Mouse (Mus musculus) heart, embryonic 10.5 days (tissue): ENCODE data around the gene Pik3ca. TPM values are rescaled to one million over a fixed set of nuclear protein-coding genes. Genes with fewer than 3 reads are reported as not detected.
"Not testable (repeated sequence)": the region's sequence is repeated elsewhere in the genome, so short reads cannot be mapped to it uniquely, and the experiment has no call there.

Source experiments
- DNase-seq: peaks from one replicate; pipeline ENCODE4 v3.0.0-alpha.2; 2017; ENCODE audit warnings: low spot score
- H3K27ac ChIP-seq: fragments of 300-500 bp; sonication (generic); 2 replicates; pipeline ENCODE4 v1.5.1; 2016; ENCODE audit warnings: mild to moderate bottlenecking
- H3K27me3 ChIP-seq: fragments of 300-500 bp; sonication (generic); 2 replicates; pipeline ENCODE4 v1.6.1; 2016; ENCODE audit warnings: mild to moderate bottlenecking; ENCODE audit not compliant: poor library complexity, insufficient read depth, severe bottlenecking
- H3K36me3 ChIP-seq: fragments of 300-500 bp; sonication (generic); 2 replicates; pipeline ENCODE4 v1.6.1; 2016; ENCODE audit warnings: mild to moderate bottlenecking, moderate library complexity
- H3K4me1 ChIP-seq: fragments of 300-500 bp; sonication (generic); 2 replicates; pipeline ENCODE4 v1.6.1; 2016; ENCODE audit warnings: mild to moderate bottlenecking
- H3K4me3 ChIP-seq: fragments of 300-500 bp; sonication (generic); 2 replicates; pipeline ENCODE4 v1.5.1; 2016; ENCODE audit warnings: mild to moderate bottlenecking, moderate library complexity
- H3K9me3 ChIP-seq: fragments of 300-500 bp; sonication (generic); 2 replicates; pipeline ENCODE4 v1.6.1; 2016; ENCODE audit warnings: mild to moderate bottlenecking, moderate library complexity
- WGBS: fragments of 180-500 bp; shearing (Covaris S2); methylation state at CpG from one replicate; pipeline ENCODE4 v1.1.7; 2016; 5-methylcytosine and 5-hydroxymethylcytosine counted together
- polyA plus RNA-seq: library from polyadenylated mRNA; unstranded; fragments of >200 nt; fragmentation: Nextera tagmentation; extraction: Ambion mirVana; gene quantifications from 2 replicates; pipeline ENCODE4 v1.2.1, GENCODE M21; 2016

Pik3ca gene
- polyA plus RNA-seq, 1 experiment from 2014 or later, result 6.1 TPM

- no peak overlapping the region for H3K4me3 ChIP-seq
- DNase-seq, result no peak
- 88% methylated on average over 3 of the region's 3 CpGs for WGBS
Measured at GRCm38 (mm10) chr3:32408811-32409273, 11.4 kb downstream of the Pik3ca start.

GRCm38 (mm10) chr3:32412502-32413044 lies 15.1 kb downstream of the Pik3ca start:
- no peaks in the 10 kb centered on the region for H3K9me3 ChIP-seq
- DNase-seq, result no peak
- peaks cover 47% of the 10 kb centered on the region for H3K4me1 ChIP-seq
- H3K36me3 ChIP-seq, result no peaks in the 10 kb centered on the region
- WGBS, result 47% methylated on average over 7 of the region's 7 CpGs
- H3K27me3 ChIP-seq, result no peaks in the 10 kb centered on the region
- no peak overlapping the region for H3K4me3 ChIP-seq
- no peak overlapping the region for H3K27ac ChIP-seq

More at GRCm38 (mm10) chr3:32408811-32409273, 11.4 kb downstream of the Pik3ca start:
- no peaks in the 10 kb centered on the region for H3K9me3 ChIP-seq
- peaks cover 39% of the 10 kb centered on the region for H3K4me1 ChIP-seq
- no peaks in the 10 kb centered on the region for H3K27me3 ChIP-seq
- H3K36me3 ChIP-seq, result no peaks in the 10 kb centered on the region
- H3K27ac ChIP-seq, result no peak overlapping the region

DNA sequence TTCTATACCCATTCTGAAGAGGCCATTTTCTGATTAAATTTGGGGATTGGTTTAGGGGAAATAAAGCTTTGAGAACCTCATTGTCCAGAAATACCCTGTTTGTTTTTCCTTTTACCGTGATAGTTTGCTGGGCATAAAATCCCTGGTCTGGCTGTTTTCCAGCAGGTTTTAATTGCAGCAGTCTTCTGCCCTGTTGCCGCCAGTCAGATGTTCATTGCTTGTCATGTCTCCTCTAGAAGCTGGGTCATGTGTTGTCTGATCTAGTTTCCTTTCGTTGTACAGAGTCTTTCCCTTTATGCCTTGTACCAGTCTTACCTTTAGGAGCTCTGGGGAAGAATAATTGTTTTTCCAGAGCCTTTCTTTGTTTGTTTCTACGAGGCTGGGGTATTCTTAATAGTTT lies 16.9 kb downstream of the Pik3ca start:
- no peaks in the 10 kb centered on the region for H3K36me3 ChIP-seq
- DNase-seq, result no peak
- H3K4me3 ChIP-seq, result no peak overlapping the region
- no peaks in the 10 kb centered on the region for H3K9me3 ChIP-seq
- WGBS, result 67% methylated on average over 4 of the region's 4 CpGs
- no peak overlapping the region for H3K27ac ChIP-seq
- no peaks in the 10 kb centered on the region for H3K27me3 ChIP-seq
- H3K4me1 ChIP-seq, result peaks cover 38% of the 10 kb centered on the region

DNA sequence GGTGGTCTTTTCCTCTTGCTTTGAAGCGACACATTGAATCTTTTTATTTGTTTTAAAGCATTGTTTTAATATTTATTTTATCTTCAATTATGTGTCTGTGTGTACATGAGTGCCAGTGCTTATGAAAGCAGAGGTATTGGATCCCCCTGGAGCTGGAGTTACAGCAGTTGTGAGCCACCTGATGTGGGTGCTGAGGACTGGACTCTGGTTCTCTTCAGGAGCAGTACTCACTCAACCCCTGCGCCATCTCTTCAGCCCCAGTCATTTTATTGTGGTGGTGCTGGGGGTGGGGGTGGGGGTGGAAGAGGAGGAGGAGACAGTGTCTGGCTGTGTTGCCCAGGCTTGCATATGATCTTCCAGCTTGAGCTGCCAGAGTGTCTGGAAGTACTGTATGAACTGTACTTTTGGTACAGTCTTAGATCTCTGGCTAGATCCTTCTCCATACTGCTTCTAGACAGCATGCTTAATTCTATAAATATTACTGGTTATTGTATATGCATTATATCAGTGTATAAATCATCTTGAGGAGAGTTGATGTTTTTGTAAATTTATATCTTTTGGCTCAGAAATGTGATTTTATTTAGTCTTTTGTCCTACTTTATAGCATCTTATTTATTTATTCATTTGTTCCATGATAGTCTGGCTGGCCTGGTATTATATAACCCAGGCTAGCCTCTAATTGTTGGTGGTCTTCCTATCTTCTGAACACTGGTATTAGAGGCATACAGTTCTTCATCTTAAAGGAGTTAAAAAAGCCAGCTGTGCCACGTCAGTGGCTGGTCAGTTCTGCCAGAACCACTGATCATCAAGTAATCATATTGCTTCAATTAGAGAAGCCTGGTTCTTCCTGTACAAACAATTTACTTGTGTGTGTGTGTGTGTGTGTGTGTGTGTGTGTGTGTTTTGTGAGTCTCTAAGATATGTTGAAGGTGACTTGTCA lies 18.2 kb downstream of the Pik3ca start:
- Histone ChIP-seq H3K27me3 (no peaks in the 10 kb centered on the region), H3K27ac (no peak overlapping the region), H3K4me1 (peaks cover 38% of the 10 kb centered on the region), H3K36me3 (no peaks in the 10 kb centered on the region), H3K9me3 (no peaks in the 10 kb centered on the region), H3K4me3 (no peak overlapping the region)
- WGBS, result 79% methylated on average over 3 of the region's 3 CpGs
- DNase-seq, result no peak

DNA sequence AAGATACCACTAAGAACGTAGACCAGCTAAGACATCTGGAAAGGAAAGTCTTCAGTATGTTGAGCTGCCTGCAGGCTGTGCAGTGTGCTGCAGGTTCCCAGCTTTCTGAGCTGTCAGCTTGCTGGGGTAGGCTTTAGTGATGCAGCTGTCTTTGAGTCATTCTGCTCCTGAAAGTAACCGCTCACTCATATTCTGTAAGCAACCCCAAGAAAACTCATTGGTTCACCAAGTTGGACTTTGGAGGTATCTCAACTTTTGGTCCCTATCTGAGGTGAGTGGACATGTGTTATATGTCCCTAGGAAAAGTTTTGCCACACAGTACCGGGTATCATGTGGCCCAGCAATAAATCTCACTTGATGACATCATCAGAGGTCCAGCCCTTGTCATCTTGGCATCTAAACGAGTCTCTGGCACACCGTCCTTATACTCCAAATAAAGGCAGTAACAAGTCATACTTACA lies 20.3 kb downstream of the Pik3ca start:
- Histone ChIP-seq H3K4me3 (no peak overlapping the region), H3K27me3 (no peaks in the 10 kb centered on the region), H3K36me3 (no peaks in the 10 kb centered on the region), H3K4me1 (peaks cover 35% of the 10 kb centered on the region), H3K27ac (no peak overlapping the region), H3K9me3 (no peaks in the 10 kb centered on the region)
- DNase-seq, result no peak
- WGBS, result 79% methylated on average over 5 of the region's 5 CpGs

GRCm38 (mm10) chr3:32419866-32420265 lies 22.4 kb downstream of the Pik3ca start:
- 60% methylated on average over 2 of the region's 2 CpGs for WGBS
- Histone ChIP-seq H3K27ac (no peak overlapping the region), H3K4me1 (peaks cover 21% of the 10 kb centered on the region)

DNA sequence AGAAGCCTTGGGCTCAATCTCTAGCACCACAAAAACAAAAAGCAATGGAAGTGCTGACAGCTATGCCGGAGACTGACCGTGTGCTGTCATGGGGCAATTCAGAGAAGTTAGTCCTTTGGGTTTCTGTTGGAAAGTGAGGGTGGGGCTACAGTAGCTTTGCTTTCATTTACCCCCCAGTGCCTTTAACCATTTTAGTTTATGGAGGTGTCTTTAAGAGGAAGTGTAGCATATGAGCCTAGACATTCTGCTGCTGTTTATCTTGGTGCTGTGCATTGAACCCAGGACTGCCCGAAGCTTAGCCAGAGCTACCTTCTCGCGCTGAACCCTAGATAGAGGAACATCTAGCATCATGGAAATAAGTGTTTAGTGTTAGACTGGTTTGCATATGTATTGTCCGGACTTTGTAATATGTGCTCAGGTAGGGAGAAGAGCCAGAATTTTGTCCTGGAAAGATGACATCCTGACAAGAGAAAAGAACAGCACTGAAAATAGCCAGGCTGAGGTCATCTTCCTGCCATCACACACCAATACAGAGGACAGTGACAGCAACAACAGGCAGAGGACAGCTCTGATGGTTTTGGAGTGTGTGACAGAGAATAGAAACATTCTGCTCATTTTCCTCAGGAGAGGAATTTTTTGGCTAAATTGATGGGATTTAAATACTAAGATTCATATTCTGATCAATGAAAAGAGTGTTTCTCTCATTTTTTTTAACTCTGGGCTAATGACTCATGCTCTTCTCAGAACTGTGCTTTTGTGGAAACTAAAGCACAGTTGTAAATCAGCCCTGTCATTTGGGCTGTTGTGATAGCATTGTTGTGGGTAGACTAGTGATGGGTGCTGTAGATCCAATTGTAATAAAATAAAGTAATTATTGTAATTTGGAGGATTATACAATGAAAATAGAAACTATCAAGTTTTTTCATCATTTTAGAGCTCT lies 23.9 kb downstream of the Pik3ca start:
- H3K36me3 ChIP-seq, result peaks cover 11% of the 10 kb centered on the region; the same call in 1 of the 2 replicates
- peaks cover 14% of the 10 kb centered on the region for H3K4me1 ChIP-seq
- 64% methylated on average over 6 of the region's 6 CpGs for WGBS
- H3K27me3 ChIP-seq, result no peaks in the 10 kb centered on the region
- no peaks in the 10 kb centered on the region for H3K9me3 ChIP-seq
- no peak for DNase-seq
- no peak overlapping the region for H3K27ac ChIP-seq
- H3K4me3 ChIP-seq, result no peak overlapping the region

More at GRCm38 (mm10) chr3:32419866-32420265, 22.4 kb downstream of the Pik3ca start:
- no peaks in the 10 kb centered on the region for H3K9me3 ChIP-seq
- no peak for DNase-seq
- peaks cover 6% of the 10 kb centered on the region; the same call in 1 of the 2 replicates for H3K36me3 ChIP-seq
- H3K4me3 ChIP-seq, result no peak overlapping the region
- no peaks in the 10 kb centered on the region for H3K27me3 ChIP-seq

- Histone ChIP-seq H3K27ac (no peak overlapping the region), H3K4me3 (no peak overlapping the region), H3K9me3 (no peaks in the 10 kb centered on the region), H3K36me3 (peaks cover 11% of the 10 kb centered on the region; the same call in 1 of the 2 replicates), H3K4me1 (peaks cover 7% of the 10 kb centered on the region; the same call in 1 of the 2 replicates), H3K27me3 (no peaks in the 10 kb centered on the region)
- WGBS, result 83% methylated on average over 4 of the region's 4 CpGs
- DNase-seq, result peak; percentile 16
Measured at GRCm38 (mm10) chr3:32427695-32428094, 30.2 kb downstream of the Pik3ca start.

DNA sequence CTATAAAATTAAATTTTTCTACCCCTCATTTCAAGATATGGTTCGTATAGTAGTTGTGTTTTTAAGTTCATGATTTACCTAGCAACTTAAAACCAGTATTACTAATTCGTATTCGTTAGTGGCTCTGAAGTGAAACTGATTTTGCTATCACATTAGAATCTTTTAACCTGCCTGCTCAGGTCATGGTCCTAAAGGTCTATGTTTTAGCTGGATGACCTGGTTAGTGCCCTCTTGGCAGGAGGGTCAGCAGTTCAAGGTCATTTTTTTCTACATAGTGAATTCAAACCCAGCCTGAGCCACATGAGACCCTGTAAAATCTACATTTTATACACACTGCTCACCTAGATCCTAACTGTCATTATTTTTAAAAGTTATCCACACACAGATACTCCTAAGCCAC lies 30.9 kb downstream of the Pik3ca start:
- Histone ChIP-seq H3K27me3 (no peaks in the 10 kb centered on the region), H3K36me3 (peaks cover 11% of the 10 kb centered on the region; the same call in 1 of the 2 replicates), H3K27ac (peak overlapping the region; percentile 56; the same call in 1 of the 2 replicates), H3K4me1 (peaks cover 7% of the 10 kb centered on the region; the same call in 1 of the 2 replicates), H3K9me3 (no peaks in the 10 kb centered on the region), H3K4me3 (no peak overlapping the region)
- WGBS, result 90% methylated on average over 3 of the region's 3 CpGs
- no peak for DNase-seq

DNA sequence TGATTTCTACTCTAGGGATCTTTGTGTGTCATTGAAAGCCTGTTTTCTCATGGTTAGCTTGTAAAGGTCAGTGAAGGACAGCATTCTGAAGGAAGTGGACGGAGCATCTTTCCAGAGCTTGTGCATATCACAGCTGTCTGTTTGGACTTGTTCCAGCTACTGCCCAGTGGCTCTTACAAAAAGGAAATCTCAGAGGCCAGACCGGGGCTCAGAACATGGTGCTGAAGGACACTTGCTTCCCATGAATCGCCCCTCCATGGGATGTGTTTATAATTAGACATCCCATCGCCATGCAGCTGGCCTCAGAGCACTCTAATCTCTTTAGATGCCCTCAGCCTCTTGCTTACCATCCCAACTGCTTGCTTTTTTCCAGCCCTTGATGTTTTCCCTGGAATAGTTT lies 31.4 kb downstream of the Pik3ca start:
- H3K4me3 ChIP-seq, result no peak overlapping the region
- H3K27ac ChIP-seq, result peak overlapping the region; percentile 56; the same call in 1 of the 2 replicates
- no peaks in the 10 kb centered on the region for H3K27me3 ChIP-seq
- DNase-seq, result peak; percentile 77
- H3K9me3 ChIP-seq, result no peaks in the 10 kb centered on the region
- peaks cover 7% of the 10 kb centered on the region; the same call in 1 of the 2 replicates for H3K4me1 ChIP-seq
- H3K36me3 ChIP-seq, result peaks cover 7% of the 10 kb centered on the region; the same call in 1 of the 2 replicates
- 33% methylated on average over 4 of the region's 4 CpGs for WGBS

DNA sequence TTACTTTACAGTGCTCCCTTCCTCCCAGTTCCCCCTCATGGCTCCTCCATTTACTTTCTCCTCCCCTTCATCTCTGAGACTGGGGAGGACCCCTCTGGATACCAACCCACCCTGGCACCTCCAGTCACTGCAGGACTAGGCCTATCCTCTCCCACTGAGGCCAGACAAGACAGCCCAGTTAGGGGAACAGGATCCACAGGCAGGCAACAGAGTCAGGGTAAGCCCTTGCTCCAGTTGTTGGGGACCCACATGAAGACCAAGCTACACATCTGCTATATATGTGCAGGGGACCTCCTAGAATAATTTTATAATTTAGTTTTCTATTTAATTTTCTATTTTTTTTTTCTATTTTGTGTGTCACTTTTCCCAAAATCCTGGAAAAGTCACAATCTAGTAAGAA lies 31.9 kb downstream of the Pik3ca start:
- not testable (repeated sequence) for H3K4me3 ChIP-seq, H3K36me3 ChIP-seq, H3K4me1 ChIP-seq, H3K27me3 ChIP-seq, H3K9me3 ChIP-seq
- DNase-seq, result peak; percentile 39
- H3K27ac ChIP-seq, result peak overlapping the region; percentile 56; the same call in 1 of the 2 replicates

DNA sequence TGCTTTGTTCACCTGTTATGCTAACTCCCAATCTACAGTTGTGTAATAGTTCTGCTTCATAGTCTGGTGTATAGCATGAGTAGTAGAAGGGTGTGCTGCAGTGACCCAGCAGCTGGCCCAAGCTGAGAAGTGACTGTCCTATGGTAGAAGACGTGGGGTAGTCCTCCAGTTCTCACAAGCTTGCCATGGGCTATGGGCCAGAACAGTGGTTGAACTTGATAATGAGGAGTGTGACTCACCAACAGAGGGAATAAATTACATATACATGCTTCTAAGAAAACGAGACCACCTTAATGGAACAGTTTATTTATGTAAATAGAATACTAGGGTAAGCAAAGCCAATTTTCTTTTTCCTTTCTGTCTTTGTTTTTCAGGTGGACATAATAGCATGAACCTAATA lies 32.9 kb downstream of the Pik3ca start:
- 81% methylated on average over 2 of the region's 2 CpGs for WGBS

More for the DNA sequence above, 32.9 kb downstream of the Pik3ca start:
- H3K4me3 ChIP-seq, result no peak overlapping the region
- no peaks in the 10 kb centered on the region for H3K27me3 ChIP-seq
- H3K4me1 ChIP-seq, result peaks cover 7% of the 10 kb centered on the region; the same call in 1 of the 2 replicates
- H3K27ac ChIP-seq, result no peak overlapping the region
- no peaks in the 10 kb centered on the region for H3K9me3 ChIP-seq
- 0 out of 2 replicates have a peak, but pooled peaks cover 5% of the 10 kb centered on the region for H3K36me3 ChIP-seq
- no peak for DNase-seq
